Mouse (Mus musculus): ENCODE measurements around the gene Gm281. TPM values are rescaled to one million over a fixed set of nuclear protein-coding genes. Genes with fewer than 3 reads are reported as not detected.

The Gm281 gene
- total and polyA plus RNA-seq, 3 experiments = not detected

DNA sequence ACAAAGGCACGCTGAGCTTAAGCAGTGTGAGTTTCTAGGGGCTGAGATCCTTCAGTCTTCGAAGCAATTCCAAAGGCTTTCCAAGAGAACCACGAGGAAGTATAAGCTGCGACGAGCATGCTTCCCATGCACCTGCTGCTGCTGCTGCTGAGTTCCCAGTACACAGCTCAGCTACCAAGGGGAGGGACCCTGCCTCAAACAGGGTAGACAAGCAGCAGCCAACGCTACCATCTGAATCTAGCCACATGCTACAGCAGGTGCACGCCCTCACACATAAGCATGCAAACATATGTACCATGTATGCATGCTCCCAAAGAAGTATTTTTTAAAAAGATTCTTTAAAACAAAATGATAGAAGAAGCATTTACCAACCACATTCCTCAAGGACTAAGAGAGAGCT is 34.1 kb upstream of the Gm281 start:
- Histone ChIP-seq H3K79me2 (ENCODE audit: control insufficient read depth, insufficient read depth, low read length, poor library complexity) (no peaks in the 10 kb centered on the region), H3K4me3 (ENCODE audit: control insufficient read depth in 1 of 2, insufficient read depth in 1 of 2, low read depth in 2 of 2, low read length in 2 of 2) (no peak overlapping the region), H3K36me3 (ENCODE audit: control insufficient read depth in 1 of 2, insufficient read depth in 2 of 2, low read length in 2 of 2) (peaks cover 0 to 6% of the 10 kb centered on the region in 2 experiments; a peak in 2 of 4 replicates), H3K9ac (ENCODE audit: control insufficient read depth, low read depth, low read length, poor library complexity, severe bottlenecking) (no peak overlapping the region), H3K9me3 (replicated peaks; ENCODE audit: insufficient read depth, low read length) (no peaks in the 10 kb centered on the region), H3K27me3 (ENCODE audit: control insufficient read depth in 1 of 2, insufficient read depth in 2 of 2, low read length in 2 of 2) (no peaks in the 10 kb centered on the region), H3K4me1 (ENCODE audit: control insufficient read depth in 1 of 2, insufficient read depth in 2 of 2, low read length in 2 of 2) (no peaks in the 10 kb centered on the region), H3K27ac (ENCODE audit: control insufficient read depth, low read depth, low read length) (no peak overlapping the region)
- TF ChIP-seq ETS1 (IDR thresholded peaks at IDR 0.05; ENCODE audit: low read depth, low read length) = no peak
- no peak for TF ChIP-seq ZKSCAN1 (IDR thresholded peaks at IDR 0.05; ENCODE audit: low read depth, low read length)
- no peak for TF ChIP-seq NRF1 (IDR thresholded peaks at IDR 0.05; ENCODE audit: insufficient read depth, low read depth, low read length, poor library complexity, severe bottlenecking)
- DNase-seq (ENCODE audit: low read depth, low spot score) = no peak

DNA sequence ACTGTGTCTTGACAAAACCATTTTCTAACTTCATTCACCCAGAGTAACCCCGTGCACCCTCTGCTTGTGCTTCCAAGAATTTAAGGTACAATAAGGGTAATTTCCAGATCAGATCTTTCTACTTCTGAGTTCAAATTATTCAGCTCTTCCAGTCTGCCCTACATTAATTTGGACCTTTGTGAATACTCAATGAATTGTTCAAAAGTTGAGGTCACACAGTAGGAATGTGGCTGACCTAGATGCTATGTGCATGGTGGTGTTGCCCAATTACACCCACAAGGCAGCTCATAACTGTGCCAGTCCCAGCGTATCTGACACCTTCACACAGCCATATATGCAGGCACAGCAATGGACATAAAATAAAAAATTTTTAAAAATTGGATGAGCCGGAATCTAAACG is 30.4 kb upstream of the Gm281 start:
- H3K4me1 ChIP-seq (ENCODE audit: control insufficient read depth in 1 of 2, insufficient read depth in 2 of 2, low read length in 2 of 2) = no peaks in the 10 kb centered on the region
- H3K79me2 ChIP-seq (ENCODE audit: control insufficient read depth, insufficient read depth, low read length, poor library complexity) = no peaks in the 10 kb centered on the region
- H3K4me3 ChIP-seq (ENCODE audit: control insufficient read depth in 1 of 2, insufficient read depth in 1 of 2, low read depth in 2 of 2, low read length in 2 of 2) = no peak overlapping the region
- H3K27me3 ChIP-seq (ENCODE audit: control insufficient read depth in 1 of 2, insufficient read depth in 2 of 2, low read length in 2 of 2) = no peaks in the 10 kb centered on the region
- no peaks in the 10 kb centered on the region; a peak in 1 of 4 replicates for H3K36me3 ChIP-seq (ENCODE audit: control insufficient read depth in 1 of 2, insufficient read depth in 2 of 2, low read length in 2 of 2)
- TF ChIP-seq UBTF (IDR thresholded peaks at IDR 0.05; ENCODE audit: borderline replicate concordance, insufficient read depth, low read depth, low read length) = no peak
- no peak for TF ChIP-seq TAL1 (IDR thresholded peaks at IDR 0.05; ENCODE audit: low read length)
- TF ChIP-seq ETS1 (IDR thresholded peaks at IDR 0.05; ENCODE audit: low read depth, low read length) = no peak
- TF ChIP-seq MAX (IDR thresholded peaks at IDR 0.05; ENCODE audit: low read length) = no peak
- TF ChIP-seq USF1 (IDR thresholded peaks at IDR 0.05; ENCODE audit: low read depth, low read length) = no peak
- no peak for TF ChIP-seq RCOR1 (IDR thresholded peaks at IDR 0.05; ENCODE audit: low read depth, low read length)
- TF ChIP-seq GABPA (IDR thresholded peaks at IDR 0.05; ENCODE audit: low read depth, low read length) = no peak
- no peak for TF ChIP-seq JUND (IDR thresholded peaks at IDR 0.05; ENCODE audit: low read depth, low read length)
- TF ChIP-seq EP300 (IDR thresholded peaks at IDR 0.05; ENCODE audit: low read depth in 1 of 2, low read length in 2 of 2) = no peak
- TF ChIP-seq GATA1 (IDR thresholded peaks at IDR 0.05; ENCODE audit: low read depth, low read length) = no peak
- no peak for TF ChIP-seq BHLHE40 (IDR thresholded peaks at IDR 0.05; ENCODE audit: borderline replicate concordance, low read depth, low read length)
- TF ChIP-seq ELF1 (IDR thresholded peaks at IDR 0.05; ENCODE audit: low read depth, low read length) = no peak
- TF ChIP-seq MXI1 (IDR thresholded peaks at IDR 0.05; ENCODE audit: low read depth, low read length) = no peak
- no peak for TF ChIP-seq MYC (IDR thresholded peaks at IDR 0.05; ENCODE audit: low read depth, low read length)
- no peak for TF ChIP-seq KAT2A (conservative IDR thresholded peaks at IDR 0.05; ENCODE audit: low read depth, low read length)
- TF ChIP-seq TBP (IDR thresholded peaks at IDR 0.05; ENCODE audit: low read depth, low read length) = no peak
- H3K9ac ChIP-seq (ENCODE audit: control insufficient read depth, low read depth, low read length, poor library complexity, severe bottlenecking) = no peak overlapping the region
- H3K9me3 ChIP-seq (replicated peaks; ENCODE audit: insufficient read depth, low read length) = no peaks in the 10 kb centered on the region
- H3K27ac ChIP-seq (ENCODE audit: control insufficient read depth, low read depth, low read length) = no peak overlapping the region
- no peak for DNase-seq (ENCODE audit: low read depth, low spot score)
